Mouse (Mus musculus) bone marrow macrophage, adult 2 months (primary cell): ENCODE results near the gene Snhg11. TPM values are rescaled to one million over a fixed set of nuclear protein-coding genes. Genes with fewer than 3 reads are reported as not detected.

Source experiments
- H3K27ac ChIP-seq: 2 replicates; pipeline ENCODE4 v1.5.1; 2012; ENCODE audit warnings: low read depth, low read length; ENCODE audit not compliant: insufficient read depth
- H3K4me1 ChIP-seq: 2 replicates; pipeline ENCODE4 v1.6.1; 2012; ENCODE audit warnings: low read length; ENCODE audit not compliant: control insufficient read depth, insufficient read depth
- H3K4me3 ChIP-seq: 2 replicates; pipeline ENCODE4 v1.5.1; 2012; ENCODE audit warnings: mild to moderate bottlenecking, low read length, moderate library complexity; ENCODE audit not compliant: insufficient read depth
- CTCF ChIP-seq: IDR thresholded peaks from 2 replicates; pipeline ENCODE4 v1.5.1; 2012; ENCODE audit warnings: low read depth, mild to moderate bottlenecking, low read length, moderate library complexity
- POLR2A ChIP-seq: IDR thresholded peaks from 2 replicates; pipeline ENCODE4 v1.6.1; 2012; ENCODE audit warnings: mild to moderate bottlenecking, low read depth, low read length, borderline replicate concordance
- polyA plus RNA-seq: library from polyadenylated mRNA; stranded (reverse); fragments of >200 nt; gene quantifications from 2 replicates; pipeline ENCODE4 v1.2.4, GENCODE M21; 2012; ENCODE audit not compliant: missing spikeins, insufficient read depth, insufficient read length

Snhg11 gene
- polyA plus RNA-seq, 1 experiment, result 1.2 TPM

- H3K27ac ChIP-seq, result no peak overlapping the region
- peaks cover 8% of the 10 kb centered on the region for H3K4me1 ChIP-seq
- TF ChIP-seq CTCF (no peak), POLR2A (no peak)
- H3K4me3 ChIP-seq, result no peak overlapping the region
These were observed 43.2 kb downstream of the Snhg11 start for GRCm38 (mm10) chr2:158418663-158419062.

Other genes starting within 250 kb of the Snhg11 start
- gene Tgm2, start 229.2 kb upstream of the Snhg11 start, polyA plus RNA-seq, result 13.2 and 14.6 TPM in 2 replicates
- not detected in 2 replicates for gene D630003M21Rik, start 146.4 kb upstream of the Snhg11 start, polyA plus RNA-seq
- gene Bpi, start 117.5 kb upstream of the Snhg11 start, polyA plus RNA-seq, result not detected in 2 replicates
- 0.24 TPM in 1 of 2 replicates, not detected in the other for gene Lbp, start 69.1 kb upstream of the Snhg11 start, polyA plus RNA-seq
- 21.2 and 27.0 TPM in 2 replicates for gene Ralgapb, start 34.2 kb downstream of the Snhg11 start, polyA plus RNA-seq
- gene Adig, start 127.0 kb downstream of the Snhg11 start, polyA plus RNA-seq, result not detected in 2 replicates
- not detected in 2 replicates for gene Arhgap40, start 137.2 kb downstream of the Snhg11 start, polyA plus RNA-seq
- not detected in 2 replicates for gene Slc32a1, start 235.1 kb downstream of the Snhg11 start, polyA plus RNA-seq
- 8.4 and 9.4 TPM in 2 replicates for gene Actr5, start 249.2 kb downstream of the Snhg11 start, polyA plus RNA-seq